Mouse (Mus musculus): Measurements from ENCODE around the gene Arhgef2.
"Not testable (repeated sequence)": the region's sequence is repeated elsewhere in the genome, so short reads cannot be mapped to it uniquely, and the experiment has no call there.

The Arhgef2 gene

GRCm38 (mm10) chr3:88605666-88606065 lies at the start of gene Arhgef2:
Gene Arhgef2 (plus strand): TSS chr3:88605966.
- not testable (repeated sequence) for DNase-seq (ENCODE audit: low spot score in 2 of 2)

DNA sequence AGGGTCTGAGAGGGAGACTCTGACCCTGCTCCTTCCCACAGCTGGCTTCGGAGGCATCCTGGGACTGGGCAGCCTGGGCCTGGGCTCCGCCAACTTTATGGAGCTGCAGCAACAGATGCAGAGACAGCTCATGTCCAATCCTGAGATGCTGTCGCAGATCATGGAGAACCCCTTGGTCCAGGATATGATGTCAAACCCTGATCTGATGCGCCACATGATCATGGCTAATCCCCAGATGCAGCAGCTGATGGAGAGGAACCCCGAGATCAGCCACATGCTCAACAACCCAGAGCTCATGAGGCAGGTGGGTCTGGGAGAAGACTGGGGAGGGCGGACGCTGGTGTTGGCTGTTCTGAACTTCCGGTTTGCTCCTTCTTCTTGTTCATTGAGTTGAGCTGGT lies 49.1 kb upstream of the Arhgef2 start:
- no peak for DNase-seq (ENCODE audit: low spot score in 2 of 2)

DNA sequence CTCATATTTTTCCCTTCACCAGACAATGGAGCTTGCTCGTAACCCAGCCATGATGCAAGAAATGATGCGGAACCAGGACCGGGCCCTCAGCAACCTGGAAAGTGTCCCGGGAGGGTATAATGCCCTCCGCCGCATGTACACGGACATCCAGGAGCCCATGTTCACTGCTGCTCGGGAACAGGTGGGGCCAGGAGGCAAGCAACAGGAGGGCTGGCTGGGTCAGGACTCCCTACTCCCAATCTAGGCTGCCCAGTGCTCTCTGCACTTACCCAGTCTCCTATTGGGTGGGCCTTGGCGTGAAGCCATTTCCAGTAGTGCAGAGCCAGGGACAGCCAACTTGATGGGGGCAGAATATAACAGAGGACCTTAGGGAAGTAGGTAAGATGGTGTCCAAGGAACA lies 46.2 kb upstream of the Arhgef2 start:
- no peak for DNase-seq (ENCODE audit: low spot score in 2 of 2)

DNA sequence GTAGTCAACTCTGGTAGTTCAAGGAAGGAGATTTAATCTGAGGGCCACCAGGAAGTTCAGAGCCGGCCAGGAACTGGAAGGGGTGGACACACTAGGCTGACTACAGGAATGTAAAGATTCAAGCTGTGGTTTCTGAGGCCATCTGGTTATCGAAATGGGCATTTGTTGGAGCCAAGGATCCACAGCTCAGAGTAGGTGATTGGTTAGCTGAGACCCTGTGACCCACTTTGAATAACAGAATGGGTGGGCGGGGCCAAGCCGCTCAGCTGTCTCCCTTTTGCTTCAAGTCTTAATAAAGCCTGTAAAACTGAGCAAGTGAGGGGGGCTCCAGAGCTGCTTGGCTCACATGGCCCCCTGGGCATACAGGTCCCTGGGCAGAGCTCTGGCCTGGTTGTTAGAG lies 43.8 kb upstream of the Arhgef2 start:
- DNase-seq (ENCODE audit: low spot score in 2 of 2): no peak

DNA sequence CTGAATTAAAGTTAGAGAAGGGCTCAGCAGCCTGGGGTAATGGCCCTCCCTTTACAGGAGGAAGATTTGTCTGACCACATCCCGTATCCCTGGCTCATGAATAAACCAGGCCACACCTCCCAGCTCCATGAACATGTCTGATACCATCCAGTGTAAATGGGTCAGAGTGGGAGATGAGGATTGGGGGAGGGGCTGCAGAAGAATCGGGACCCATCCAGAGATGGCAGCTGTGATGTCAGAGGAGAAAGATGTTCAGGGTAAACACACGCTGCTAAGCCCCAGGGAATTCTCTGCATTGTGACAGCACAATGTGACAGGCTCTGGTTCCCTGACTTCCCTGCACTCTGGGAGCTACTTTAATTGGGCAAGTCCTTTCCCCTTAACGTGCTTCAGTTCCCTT lies 42.3 kb upstream of the Arhgef2 start:
- DNase-seq (ENCODE audit: low spot score in 2 of 2): no peak

- DNase-seq (ENCODE audit: low spot score in 2 of 2): no peak
Observed at GRCm38 (mm10) chr3:88563966-88564365, 41.8 kb upstream of the Arhgef2 start.

DNA sequence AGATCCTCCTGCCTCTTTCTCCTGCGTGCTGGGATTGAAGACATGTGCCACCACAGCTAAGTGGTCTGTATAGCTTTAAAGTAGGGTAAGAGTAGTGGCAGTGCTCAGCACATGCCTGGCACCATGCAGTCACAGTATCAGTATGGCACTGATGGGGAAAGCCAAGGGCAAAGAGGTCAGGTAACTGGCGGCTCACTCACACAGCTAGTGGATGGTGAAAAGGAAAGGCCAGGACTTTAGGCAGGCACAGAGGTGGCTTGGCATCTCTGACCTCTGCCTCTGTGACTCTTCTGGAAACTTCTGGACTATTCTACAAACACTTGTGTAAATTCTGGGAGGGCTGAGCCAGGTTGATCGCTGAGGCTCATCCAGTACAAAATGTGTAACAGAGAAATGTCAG lies 39.6 kb upstream of the Arhgef2 start:
- DNase-seq (ENCODE audit: low spot score in 2 of 2): no peak

DNA sequence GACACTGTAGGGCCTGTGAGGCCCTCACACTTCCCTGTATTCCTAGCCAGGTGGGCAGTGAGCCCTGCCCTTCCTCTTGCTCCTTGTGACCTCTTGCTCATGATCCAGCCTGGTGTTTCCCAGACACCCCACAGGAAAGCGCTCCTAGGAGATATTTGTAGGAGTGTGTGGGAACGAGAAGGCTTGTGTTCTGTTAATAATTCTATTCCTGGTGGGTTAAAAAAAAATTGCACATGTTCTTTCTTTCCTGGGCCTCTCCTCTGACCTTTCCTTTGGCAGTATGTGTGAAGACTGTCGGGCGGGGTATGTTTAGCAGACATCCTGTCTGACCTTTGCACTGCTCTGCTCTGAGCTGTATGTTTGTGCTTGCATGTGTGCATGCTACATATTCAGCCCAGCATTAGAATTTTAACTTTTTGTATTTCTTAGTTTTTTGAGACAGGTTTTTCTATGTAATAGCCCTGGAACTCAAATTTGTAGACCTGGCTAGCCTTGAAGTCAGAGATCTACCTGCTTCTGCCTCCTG lies 39.2 kb upstream of the Arhgef2 start:
- DNase-seq (ENCODE audit: low spot score in 2 of 2): no peak

DNA sequence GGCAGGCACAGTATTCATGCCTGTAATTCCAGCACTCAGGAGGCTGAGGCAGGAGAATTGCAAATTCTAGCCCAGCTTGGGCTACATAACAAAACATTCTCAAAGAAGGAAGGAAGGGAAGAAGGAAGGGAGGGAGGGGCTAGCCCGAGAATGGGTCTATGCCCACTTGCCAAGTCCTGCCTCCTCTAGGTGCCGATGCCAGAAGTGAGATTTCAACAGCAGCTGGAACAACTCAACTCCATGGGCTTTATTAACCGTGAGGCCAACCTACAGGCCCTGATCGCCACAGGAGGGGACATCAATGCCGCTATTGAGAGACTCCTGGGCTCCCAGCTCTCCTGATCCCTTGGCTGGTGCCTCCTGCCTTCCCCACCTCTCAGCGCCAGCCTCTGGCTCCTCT lies 37.9 kb upstream of the Arhgef2 start:
- no peak for DNase-seq (ENCODE audit: low spot score in 2 of 2)

GRCm38 (mm10) chr3:88568615-88569014 lies 37.2 kb upstream of the Arhgef2 start:
- no peak for DNase-seq (ENCODE audit: low spot score in 2 of 2)

DNA sequence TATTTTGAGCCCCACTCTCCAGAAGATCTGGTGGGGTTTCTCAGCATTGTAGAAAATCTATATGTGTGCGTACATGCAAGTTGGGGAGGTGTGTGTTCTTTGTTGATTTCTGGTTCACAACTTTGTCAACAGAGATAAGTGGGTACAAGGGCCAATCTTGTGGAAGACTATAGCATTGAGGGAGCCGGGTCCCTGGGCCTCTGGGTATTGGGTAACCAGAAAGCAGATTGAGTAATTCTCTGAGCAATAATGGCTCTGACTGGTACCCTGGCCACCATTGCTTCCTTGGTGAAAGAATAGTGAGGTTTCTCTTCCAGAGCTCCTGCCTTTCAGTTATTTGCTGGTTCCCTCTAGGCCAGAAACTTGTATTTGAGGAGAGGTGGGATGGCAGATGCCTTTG lies 36.7 kb upstream of the Arhgef2 start:
- no peak for DNase-seq (ENCODE audit: low spot score in 2 of 2)

DNA sequence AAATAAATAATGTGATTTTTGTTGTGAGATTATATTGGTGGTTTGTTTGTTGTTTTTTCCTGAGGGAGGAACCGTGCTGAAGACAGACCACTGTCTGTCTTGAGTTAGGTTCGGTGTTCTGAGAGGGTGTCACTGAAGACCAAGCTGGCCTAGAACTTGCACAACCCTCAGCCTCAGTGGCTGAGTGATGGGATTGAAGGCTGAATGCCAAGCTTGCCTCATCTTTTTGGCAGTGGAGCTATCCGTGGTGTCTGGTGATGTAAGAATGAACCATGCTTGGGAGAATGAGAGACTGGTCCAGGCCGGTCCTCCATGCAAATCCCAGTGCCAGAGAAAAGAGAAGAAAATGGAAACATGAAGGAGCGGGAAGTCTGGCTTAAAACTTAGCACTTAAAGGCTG lies 36.1 kb upstream of the Arhgef2 start:
- DNase-seq (ENCODE audit: low spot score in 2 of 2): no peak

DNA sequence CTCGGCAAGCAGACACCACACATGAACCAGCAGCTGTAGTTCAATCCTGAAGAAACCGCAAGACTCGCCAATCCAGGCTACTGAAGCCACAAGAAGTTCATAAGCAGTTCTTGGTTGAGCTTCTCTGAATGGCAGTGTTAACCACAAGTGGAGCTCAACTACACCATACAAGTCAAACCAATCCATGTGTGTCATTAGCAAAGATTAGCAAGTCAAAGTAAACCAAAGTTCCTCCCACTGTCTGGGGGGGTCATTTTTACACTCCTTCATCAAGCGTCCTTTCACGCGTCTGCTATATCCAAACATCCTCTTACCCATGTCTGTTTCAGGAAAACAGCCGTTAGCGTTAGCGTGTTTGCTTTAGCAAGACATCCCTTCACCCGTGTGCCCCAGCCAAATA lies 35.4 kb upstream of the Arhgef2 start:
- no peak for DNase-seq (ENCODE audit: low spot score in 2 of 2)

DNA sequence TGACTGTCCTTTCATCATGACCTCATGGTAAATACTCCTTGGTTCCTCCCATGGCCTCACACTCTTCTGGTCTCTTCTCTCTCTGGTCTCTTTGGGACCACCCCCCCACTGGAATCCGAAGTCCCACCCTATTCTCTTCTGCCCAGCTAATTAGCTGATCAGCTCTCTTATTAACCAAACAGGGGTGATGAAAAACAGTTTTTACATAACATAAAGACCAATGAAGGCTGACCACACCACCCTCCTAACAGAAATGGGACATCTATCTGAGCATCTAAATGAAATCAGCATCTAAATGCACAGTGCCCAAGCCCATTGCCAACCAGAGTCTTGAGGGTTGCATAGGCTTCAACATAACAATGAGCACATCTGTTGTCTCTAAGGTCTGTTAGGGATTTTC lies 33.9 kb upstream of the Arhgef2 start:
- no peak for DNase-seq (ENCODE audit: low spot score in 2 of 2)

DNA sequence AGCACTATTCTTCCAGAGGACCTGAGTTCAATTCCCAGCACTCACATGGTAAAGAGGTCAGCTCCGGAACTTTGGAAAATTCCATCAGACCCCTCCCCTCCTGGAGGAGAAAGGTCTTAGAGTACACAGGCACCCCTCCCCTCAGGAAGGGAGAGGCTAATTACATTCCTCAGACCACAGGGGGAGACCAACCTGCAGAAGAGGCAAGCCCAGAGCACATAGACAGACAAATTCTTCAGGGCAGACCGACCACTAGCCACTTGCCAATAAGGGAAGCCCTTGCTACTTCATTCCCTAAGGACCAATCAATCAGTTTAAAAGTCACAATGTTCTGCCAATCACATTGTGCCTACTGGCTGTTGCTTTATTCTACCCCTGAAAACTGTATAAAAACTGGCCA lies 32.9 kb upstream of the Arhgef2 start:
- no peak for DNase-seq (ENCODE audit: low spot score in 2 of 2)

- DNase-seq (ENCODE audit: low spot score in 2 of 2): no peak
Observed at GRCm38 (mm10) chr3:88573810-88574209, 32.0 kb upstream of the Arhgef2 start.

DNA sequence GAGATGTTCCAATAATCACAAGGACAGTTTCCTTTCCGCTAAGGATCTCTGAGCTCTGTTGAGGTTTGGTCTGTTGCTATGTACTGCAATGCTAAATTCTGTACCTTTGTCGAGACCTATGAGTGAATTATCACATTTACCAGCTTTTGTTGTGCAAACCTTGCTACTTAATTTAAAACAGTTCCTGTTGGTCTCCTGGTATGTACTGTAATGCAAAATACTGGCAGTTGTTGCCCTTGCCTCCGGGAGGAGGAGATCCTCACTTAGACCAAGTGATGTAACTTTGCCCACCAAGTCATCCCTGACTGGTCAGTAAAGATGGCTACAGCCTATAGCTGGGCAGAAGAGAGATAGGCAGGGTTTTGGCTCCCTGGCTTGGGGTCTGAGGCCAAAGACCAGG lies 30.2 kb upstream of the Arhgef2 start, which contains the start of gene Ssr2:
Gene Ssr2 (plus strand): TSS at position 337 of the 400 bp plus-strand sequence.
- DNase-seq (ENCODE audit: low spot score in 2 of 2): no peak

DNA sequence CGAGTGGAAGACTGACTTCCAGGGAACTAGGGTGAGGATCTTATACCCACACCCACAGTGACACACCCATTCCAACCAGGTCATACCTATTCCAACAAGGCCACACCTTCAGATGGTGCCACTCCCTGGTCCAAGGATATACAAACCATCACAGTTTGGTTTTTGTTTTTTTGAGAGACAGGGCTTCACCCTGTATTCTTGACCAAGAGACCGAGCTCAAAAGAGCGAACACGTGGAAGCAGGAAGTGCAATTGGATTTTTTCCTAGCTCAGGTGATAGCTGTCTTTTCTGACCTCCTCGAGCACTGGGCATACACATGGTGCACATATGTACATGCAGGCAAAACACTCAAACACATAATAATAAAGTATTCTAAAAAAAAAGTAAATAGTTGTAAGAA lies 27.9 kb upstream of the Arhgef2 start:
- DNase-seq (ENCODE audit: low spot score in 2 of 2): not testable (repeated sequence)

- no peak for DNase-seq (ENCODE audit: low spot score in 2 of 2)
Observed at GRCm38 (mm10) chr3:88578498-88579424, 27.0 kb upstream of the Arhgef2 start.

DNA sequence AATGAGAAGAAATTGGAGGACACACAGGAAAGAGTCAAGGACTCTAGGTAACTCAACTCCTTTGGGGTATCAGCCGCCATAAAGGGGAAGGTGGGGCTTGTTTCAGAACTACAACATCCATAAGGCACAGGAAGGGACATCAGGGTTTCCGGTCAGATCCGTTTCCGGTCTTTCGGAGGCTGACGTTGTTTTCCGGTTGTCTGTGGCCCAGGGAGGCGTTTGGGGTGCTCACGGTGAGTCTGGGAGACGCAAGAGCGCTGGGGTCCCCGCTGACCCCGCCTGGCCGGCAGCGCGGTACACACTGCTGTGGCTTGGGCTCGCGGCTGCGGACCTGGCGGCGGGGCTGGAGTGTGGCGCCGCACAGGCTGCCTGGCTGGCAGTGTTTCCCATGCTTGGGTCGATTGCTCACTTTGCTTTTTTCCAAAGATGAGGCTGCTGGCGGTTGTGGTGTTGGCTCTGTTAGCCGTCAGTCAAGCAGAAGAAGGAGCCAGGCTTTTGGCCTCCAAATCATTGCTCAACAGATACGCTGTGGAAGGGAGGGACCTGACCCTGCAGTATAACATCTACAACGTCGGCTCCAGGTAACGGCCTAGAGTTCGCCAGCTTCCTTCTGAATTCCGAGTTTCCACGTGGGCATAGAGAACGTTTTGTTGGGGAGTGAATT lies 26.2 kb upstream of the Arhgef2 start:
- peak; percentile 43 to 88 for DNase-seq (ENCODE audit: low spot score in 2 of 2)

DNA sequence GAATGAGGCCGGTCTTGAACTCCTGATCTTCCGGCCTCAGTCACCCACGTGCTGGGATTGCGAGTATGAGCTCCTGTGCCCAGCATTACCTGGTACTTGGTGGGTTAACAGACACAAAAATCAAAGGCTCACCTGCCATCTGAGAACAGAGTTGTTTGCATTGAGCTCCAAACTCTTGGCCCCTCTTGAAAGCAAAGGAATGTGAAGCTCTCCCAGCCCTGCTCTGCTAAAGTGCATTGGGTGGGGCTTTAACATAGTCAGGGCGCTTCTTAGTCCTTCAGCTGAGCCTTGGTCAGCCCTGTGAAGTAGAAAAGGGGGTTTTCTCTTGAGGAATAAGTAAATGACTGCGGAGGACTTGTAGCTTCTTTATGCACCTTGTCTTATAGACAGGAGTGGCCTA lies 20.0 kb upstream of the Arhgef2 start:
- no peak for DNase-seq (ENCODE audit: low spot score in 2 of 2)

DNA sequence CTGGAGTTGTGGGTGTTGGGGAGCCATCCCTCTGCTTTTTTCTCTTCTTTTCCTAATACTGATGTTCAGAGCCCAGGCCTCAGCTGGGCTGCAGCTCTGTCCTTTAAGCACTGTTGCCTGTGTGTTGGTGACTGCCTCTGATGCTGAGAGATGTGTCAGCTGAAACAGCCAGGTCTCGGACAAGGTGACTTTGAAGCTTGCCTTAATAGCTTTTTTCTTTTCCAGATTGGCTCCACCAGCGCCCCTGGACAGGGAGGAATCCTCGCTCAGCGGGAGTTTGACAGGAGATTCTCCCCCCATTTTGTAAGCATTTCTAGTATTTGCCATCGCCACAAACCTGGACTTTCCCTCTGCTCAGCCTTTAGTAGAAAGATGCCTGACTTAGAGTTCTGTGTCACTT lies 19.1 kb upstream of the Arhgef2 start:
- no peak for DNase-seq (ENCODE audit: low spot score in 2 of 2)

- no peak for DNase-seq (ENCODE audit: low spot score in 2 of 2)
Observed at GRCm38 (mm10) chr3:88590246-88590645, 15.5 kb upstream of the Arhgef2 start.
